ENCODE assay signal across 14 mouse cellular contexts in the genomic region with DNA sequence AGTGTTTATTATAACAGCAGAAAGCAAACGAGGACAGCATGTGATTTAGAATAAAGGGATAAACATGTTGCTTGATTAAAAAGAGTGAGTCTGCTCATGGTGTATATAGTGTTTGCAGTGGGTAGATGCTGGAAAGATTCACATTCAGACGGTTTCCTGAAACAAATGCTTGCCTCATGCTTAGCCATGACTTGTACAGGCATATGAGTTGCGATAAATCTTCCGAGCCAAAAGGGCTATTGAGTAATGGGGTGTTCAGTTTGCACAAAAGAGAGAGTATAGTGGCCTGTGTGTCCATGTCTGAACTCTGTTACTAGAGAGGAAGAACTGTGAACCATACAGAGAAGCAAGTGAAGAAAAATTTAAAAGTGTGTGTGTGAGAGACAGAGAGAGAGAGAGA.
"Had no signal": no experiment of that assay in that cellular context is flagged by ENCODE, and none has a peak within 500 bp of the region (broad histone marks: within the 10 kb centered on the region; RNA-seq: fewer than 3 reads in every experiment).

No protein-coding gene starts in this region.

- ATAC-seq: intestine, postnatal 0 days; midbrain, embryonic 13.5 days had no signal

- H3K36me3 ChIP-seq: limb, embryonic 10.5 days; lung, embryonic 15.5 days; midbrain, embryonic 13.5 days; neural tube, embryonic 15.5 days had no signal

- H3K27me3 ChIP-seq: lung, embryonic 15.5 days; midbrain, embryonic 13.5 days; neural tube, embryonic 15.5 days had no signal

- H3K9ac ChIP-seq: liver, embryonic 14.5 days; lung, embryonic 15.5 days; midbrain, embryonic 13.5 days; neural tube, embryonic 15.5 days had no signal

- H3K9me3 ChIP-seq: limb, embryonic 10.5 days; lung, embryonic 15.5 days; midbrain, embryonic 13.5 days; neural tube, embryonic 15.5 days had no signal

- H3K4me3 ChIP-seq: layer of hippocampus, adult 2 months; limb, embryonic 10.5 days; lung, embryonic 15.5 days; midbrain, embryonic 13.5 days; myocyte; neural tube, embryonic 15.5 days had no signal

- H3K4me2 ChIP-seq: lung, embryonic 15.5 days; midbrain, embryonic 13.5 days; neural tube, embryonic 15.5 days had no signal

- H3K4me1 ChIP-seq: limb, embryonic 10.5 days; midbrain, embryonic 13.5 days; neural tube, embryonic 15.5 days had no signal

- H3K27ac ChIP-seq: layer of hippocampus, adult 2 months; limb, embryonic 10.5 days; liver, embryonic 14.5 days; macrophage; midbrain, embryonic 13.5 days; neural tube, embryonic 15.5 days had no signal

- DNase-seq: kidney, adult 8-10 months; kidney, postnatal 4 days; right cerebral cortex, adult 18-20 months; thymus, adult 18-20 months; thymus, postnatal 14 days had no signal
